Mouse (Mus musculus) forebrain, embryonic 11.5 days (tissue): ENCODE measurements around the gene Stag3. TPM values are rescaled to one million over a fixed set of nuclear protein-coding genes. Genes with fewer than 3 reads are reported as not detected.

ENCODE experiments used
- ATAC-seq: fragments of 200-750 bp; cut with Nextera tagmentation; replicated peaks from 2 replicates; pipeline ENCODE4 v1.8.0; 2017; ENCODE audit warnings: moderate TSS enrichment; ENCODE audit not compliant: low FRiP score
- DNase-seq: peaks from one replicate; pipeline ENCODE4 v3.0.0-alpha.2; 2017; ENCODE audit warnings: low spot score
- H3K27ac ChIP-seq: fragments of 300-500 bp; sonication (generic); 2 replicates; pipeline ENCODE4 v1.5.1; 2014; ENCODE audit warnings: low read depth, low read length
- H3K27me3 ChIP-seq: fragments of 300-500 bp; sonication (generic); 2 replicates; pipeline ENCODE4 v1.6.1; 2014; ENCODE audit warnings: mild to moderate bottlenecking, low read length, mixed read lengths; ENCODE audit not compliant: control insufficient read depth, insufficient read depth
- H3K36me3 ChIP-seq: fragments of 300-500 bp; sonication (generic); 2 replicates; pipeline ENCODE4 v1.6.1; 2014; ENCODE audit warnings: mild to moderate bottlenecking, low read length, moderate library complexity, mixed read lengths; ENCODE audit not compliant: control insufficient read depth, insufficient read depth
- H3K4me1 ChIP-seq: fragments of 300-500 bp; sonication (generic); replicated peaks from 2 replicates; pipeline ENCODE4 v1.6.1; 2014; ENCODE audit warnings: low read length, mixed read lengths; ENCODE audit not compliant: control insufficient read depth, insufficient read depth
- H3K4me2 ChIP-seq: fragments of 300-500 bp; sonication (generic); 2 replicates; pipeline ENCODE4 v1.6.1; 2014; ENCODE audit warnings: low read depth, mild to moderate bottlenecking, low read length, moderate library complexity, mixed read lengths; ENCODE audit not compliant: severe bottlenecking
- H3K4me3 ChIP-seq: fragments of 300-500 bp; sonication (generic); 2 replicates; pipeline ENCODE4 v1.5.1; 2014; ENCODE audit warnings: low read depth, low read length
- H3K9ac ChIP-seq: fragments of 300-500 bp; sonication (generic); 2 replicates; pipeline ENCODE4 v1.6.1; 2014; ENCODE audit warnings: low read length
- H3K9me3 ChIP-seq: fragments of 300-500 bp; sonication (generic); 2 replicates; pipeline ENCODE4 v1.6.1; 2016; ENCODE audit warnings: low read length, mixed read lengths; ENCODE audit not compliant: control insufficient read depth
- WGBS: fragments of 180-500 bp; shearing (Covaris S2); extraction: QIAGEN DNeasy Blood & Tissue Kit; methylation state at CpG from one replicate; pipeline ENCODE4 v1.1.7; 2014; 5-methylcytosine and 5-hydroxymethylcytosine counted together
- polyA plus RNA-seq: library from polyadenylated mRNA; unstranded; fragments of >200 nt; fragmentation: Nextera tagmentation; extraction: Ambion mirVana; gene quantifications from 2 replicates; pipeline ENCODE4 v1.2.1, GENCODE M21; 2014

Stag3 gene
- polyA plus RNA-seq, 1 experiment from 2014 or later, result 5.4 TPM

DNA sequence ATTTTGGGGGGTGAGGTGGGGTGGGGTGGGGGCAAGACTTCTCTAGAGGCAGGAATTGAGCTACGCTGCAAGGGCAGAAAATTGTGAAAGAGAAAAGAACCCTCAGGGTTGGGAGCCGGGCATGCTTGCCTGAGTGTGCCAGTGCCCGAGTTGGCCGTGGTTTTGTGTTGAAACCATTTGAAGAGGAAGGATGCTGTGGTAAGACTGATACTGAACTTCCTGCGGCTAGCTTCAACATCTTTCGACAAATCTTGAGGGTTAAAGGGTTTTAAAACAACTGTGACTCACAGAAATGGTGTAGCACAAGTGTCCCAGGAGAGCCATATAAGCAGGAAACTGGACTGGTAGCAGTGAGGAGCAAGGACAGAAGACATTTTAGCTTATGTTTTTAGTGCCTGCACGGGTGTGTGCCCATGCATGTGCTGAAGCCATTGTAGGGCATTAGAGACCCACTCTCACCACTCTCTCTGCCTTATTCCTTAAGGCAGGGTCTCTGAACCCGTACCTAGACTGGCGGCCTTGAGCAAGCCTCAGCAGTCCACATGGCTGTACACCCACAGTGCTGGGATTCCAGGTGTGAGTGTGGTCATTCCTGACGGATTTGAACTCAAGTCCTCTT, 23.0 kb upstream of the Stag3 start:
- Histone ChIP-seq H3K36me3 (peaks cover 4% of the 10 kb centered on the region; the same call in 1 of the 2 replicates), H3K4me3 (no peak overlapping the region), H3K4me1 (peaks cover 3% of the 10 kb centered on the region), H3K27me3 (no peaks in the 10 kb centered on the region), H3K9me3 (no peaks in the 10 kb centered on the region), H3K4me2 (no peak overlapping the region), H3K9ac (no peak overlapping the region), H3K27ac (no peak overlapping the region)
- ATAC-seq (no peak), DNase-seq (no peak)
- 89% methylated on average over 10 of the region's 10 CpGs for WGBS

DNA sequence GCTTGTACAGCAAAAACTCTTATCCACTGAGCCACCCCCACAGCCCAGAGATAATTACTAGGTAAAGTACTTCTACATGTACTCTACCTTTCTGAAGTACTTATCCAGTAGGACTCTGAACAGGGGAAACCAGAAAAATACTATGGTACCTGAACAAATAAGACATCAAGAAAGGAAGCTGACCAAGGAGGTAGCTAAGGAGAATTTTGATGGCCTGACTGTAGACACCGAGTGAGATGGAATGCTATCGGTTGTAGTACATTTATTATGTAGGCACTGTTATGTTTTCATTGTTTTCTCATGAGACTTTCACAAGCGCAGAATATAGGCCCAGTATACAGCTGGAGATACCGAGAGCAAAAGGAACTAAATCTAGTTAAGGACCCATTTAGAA, 22.5 kb upstream of the Stag3 start:
- Histone ChIP-seq H3K4me3 (no peak overlapping the region), H3K4me1 (peaks cover 3% of the 10 kb centered on the region), H3K36me3 (peaks cover 4% of the 10 kb centered on the region; the same call in 1 of the 2 replicates), H3K27ac (no peak overlapping the region), H3K4me2 (no peak overlapping the region), H3K9me3 (no peaks in the 10 kb centered on the region), H3K27me3 (no peaks in the 10 kb centered on the region), H3K9ac (no peak overlapping the region)
- no peak for ATAC-seq
- WGBS, result 94% methylated on average over 4 of the region's 4 CpGs
- no peak for DNase-seq

DNA sequence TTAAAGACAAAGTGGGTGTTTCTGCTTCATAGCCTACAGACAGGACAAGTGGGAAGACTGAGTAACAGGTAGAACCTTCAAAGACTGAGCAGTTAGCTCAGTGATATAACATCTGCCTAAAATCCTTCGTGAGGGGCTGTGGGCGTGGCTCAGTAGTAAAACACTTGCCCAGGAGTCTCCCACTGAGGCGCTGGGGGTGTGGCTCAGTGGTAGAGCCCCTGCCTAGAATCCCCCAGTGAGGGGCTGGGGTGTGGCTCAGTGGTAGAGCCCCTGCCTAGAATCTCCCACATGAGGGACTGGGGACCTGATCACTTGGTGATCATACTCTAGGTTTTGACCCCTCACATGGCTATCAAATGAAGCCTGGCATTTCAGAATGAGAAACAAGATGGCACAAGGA, 22.0 kb upstream of the Stag3 start:
- WGBS, result 84% methylated on average over 3 of the region's 3 CpGs
- no peaks in the 10 kb centered on the region for H3K9me3 ChIP-seq
- H3K27me3 ChIP-seq, result no peaks in the 10 kb centered on the region
- H3K36me3 ChIP-seq, result peaks cover 4% of the 10 kb centered on the region; the same call in 1 of the 2 replicates
- DNase-seq (no peak), ATAC-seq (no peak)
- H3K4me2 ChIP-seq, result no peak overlapping the region
- peaks cover 7% of the 10 kb centered on the region for H3K4me1 ChIP-seq
- H3K27ac ChIP-seq, result no peak overlapping the region
- H3K4me3 ChIP-seq, result no peak overlapping the region
- H3K9ac ChIP-seq, result no peak overlapping the region

DNA sequence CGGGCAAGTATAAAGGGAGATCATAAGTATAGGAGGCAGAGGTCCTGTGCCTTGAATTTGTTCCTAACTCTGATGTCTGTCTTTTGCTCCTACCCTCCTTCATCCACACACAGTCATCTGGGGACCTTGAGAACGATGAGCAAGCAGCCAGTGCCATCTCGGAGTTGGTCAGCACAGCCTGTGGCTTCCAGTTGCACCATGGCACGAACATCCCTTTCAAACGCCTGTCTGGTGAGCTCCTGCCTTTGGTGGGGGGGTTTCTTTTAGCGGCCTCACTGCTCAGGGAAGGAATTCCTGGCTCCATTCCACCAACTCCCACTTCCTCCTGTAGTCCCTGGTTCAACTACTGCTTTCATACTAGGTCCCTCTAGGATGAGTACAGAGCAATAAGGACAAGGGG, 21.5 kb upstream of the Stag3 start:
- Histone ChIP-seq H3K4me2 (no peak overlapping the region), H3K4me3 (no peak overlapping the region), H3K4me1 (peaks cover 9% of the 10 kb centered on the region), H3K36me3 (peaks cover 4% of the 10 kb centered on the region; the same call in 1 of the 2 replicates), H3K9me3 (no peaks in the 10 kb centered on the region), H3K27ac (no peak overlapping the region), H3K27me3 (no peaks in the 10 kb centered on the region), H3K9ac (no peak overlapping the region)
- WGBS, result 93% methylated on average over 6 of the region's 6 CpGs
- no peak for DNase-seq
- ATAC-seq, result no peak

DNA sequence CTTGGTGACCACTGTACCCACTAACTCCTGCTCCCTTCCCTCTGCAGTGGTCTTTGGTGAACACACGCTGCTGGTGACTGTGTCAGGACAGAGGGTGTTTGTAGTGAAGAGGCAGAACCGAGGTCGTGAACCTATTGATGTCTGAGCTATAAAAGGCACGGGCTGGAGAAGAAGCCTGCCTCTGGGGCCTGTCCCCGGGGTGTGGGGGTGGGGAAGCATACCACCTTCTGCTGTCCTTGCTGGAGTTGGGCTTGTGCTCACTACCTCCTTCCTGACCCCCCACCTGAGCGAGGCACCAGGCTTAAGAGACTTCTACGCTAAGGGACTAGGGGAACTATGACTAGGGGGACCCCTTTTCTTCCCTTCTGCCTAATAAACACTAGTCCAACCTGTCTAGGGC, 21.0 kb upstream of the Stag3 start:
- Histone ChIP-seq H3K9me3 (no peaks in the 10 kb centered on the region), H3K9ac (no peak overlapping the region), H3K27ac (no peak overlapping the region), H3K27me3 (no peaks in the 10 kb centered on the region), H3K4me1 (peaks cover 9% of the 10 kb centered on the region), H3K4me3 (no peak overlapping the region), H3K36me3 (peaks cover 4% of the 10 kb centered on the region; the same call in 1 of the 2 replicates), H3K4me2 (no peak overlapping the region)
- 75% methylated on average over 7 of the region's 7 CpGs for WGBS
- ATAC-seq (no peak), DNase-seq (no peak)

DNA sequence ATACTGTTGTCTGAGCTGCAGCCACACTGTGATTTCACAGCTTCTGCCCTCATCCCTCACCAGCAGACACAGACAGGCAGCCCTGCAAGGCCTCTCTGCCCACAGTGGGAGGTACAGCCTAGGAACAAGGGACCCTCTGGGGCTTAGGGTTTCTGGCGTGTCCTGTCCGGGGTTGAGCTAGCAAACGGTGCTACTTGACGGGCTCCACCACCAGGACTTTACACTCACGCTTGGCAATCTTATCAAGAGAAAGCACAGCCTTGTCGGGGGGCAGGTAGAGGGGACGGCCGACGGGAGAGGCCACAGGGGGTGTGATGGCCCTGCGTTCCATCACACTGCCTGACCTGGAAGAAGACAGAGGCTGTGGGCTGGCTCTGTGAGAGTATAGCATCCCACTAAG, 20.0 kb upstream of the Stag3 start:
- WGBS, result 90% methylated on average over 10 of the region's 10 CpGs
- Histone ChIP-seq H3K27ac (no peak overlapping the region), H3K27me3 (no peaks in the 10 kb centered on the region), H3K9ac (no peak overlapping the region), H3K4me3 (no peak overlapping the region), H3K4me1 (peaks cover 9% of the 10 kb centered on the region), H3K4me2 (no peak overlapping the region), H3K9me3 (no peaks in the 10 kb centered on the region), H3K36me3 (peaks cover 4% of the 10 kb centered on the region; the same call in 1 of the 2 replicates)
- DNase-seq (no peak), ATAC-seq (no peak)

DNA sequence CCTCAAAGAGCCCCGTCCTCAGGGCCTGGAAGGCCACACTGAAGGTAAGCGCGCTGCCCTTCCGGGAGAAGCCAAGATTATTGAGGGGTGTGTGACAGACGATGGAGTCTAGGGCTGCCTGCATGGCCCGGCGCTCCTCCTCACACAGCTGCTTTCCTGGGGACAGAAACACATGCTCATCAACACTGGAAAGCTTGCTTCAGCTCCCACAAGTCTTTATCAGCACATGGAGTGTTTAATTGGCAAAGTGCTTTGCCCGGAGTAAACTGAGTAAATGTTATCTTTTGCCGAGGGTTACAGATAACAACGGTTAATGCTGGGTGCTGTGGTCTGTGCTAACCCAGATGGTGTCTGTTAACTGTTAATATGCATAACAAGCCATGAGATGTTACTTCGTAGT, 19.2 kb upstream of the Stag3 start:
- H3K9ac ChIP-seq, result no peak overlapping the region
- ATAC-seq, result no peak
- H3K36me3 ChIP-seq, result peaks cover 4% of the 10 kb centered on the region; the same call in 1 of the 2 replicates
- no peak overlapping the region for H3K27ac ChIP-seq
- no peaks in the 10 kb centered on the region for H3K27me3 ChIP-seq
- H3K4me2 ChIP-seq, result no peak overlapping the region
- no peaks in the 10 kb centered on the region for H3K9me3 ChIP-seq
- 92% methylated on average over 11 of the region's 11 CpGs for whole genome bisulfite sequencing
- peaks cover 9% of the 10 kb centered on the region for H3K4me1 ChIP-seq
- no peak overlapping the region for H3K4me3 ChIP-seq
- no peak for DNase-seq

DNA sequence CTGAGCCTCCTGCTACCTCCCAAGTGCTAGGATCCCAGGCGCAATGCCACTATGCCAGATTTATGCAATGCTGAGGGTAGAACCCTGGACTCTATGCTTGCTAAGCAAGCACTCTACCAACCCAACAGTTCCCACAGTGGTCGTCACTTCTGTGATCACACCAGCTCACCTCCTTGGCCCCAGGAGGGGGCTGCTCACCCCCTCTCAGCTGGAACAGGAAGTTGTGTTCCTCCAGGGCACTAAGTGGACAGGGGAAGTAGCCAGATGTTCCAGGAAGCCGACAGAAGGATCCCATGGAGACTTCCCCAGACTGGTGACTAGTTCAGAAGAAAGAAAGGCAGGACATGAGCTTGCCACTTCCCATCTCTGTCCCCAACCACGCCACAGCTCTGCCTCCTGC, 18.0 kb upstream of the Stag3 start:
- Histone ChIP-seq H3K4me2 (no peak overlapping the region), H3K9ac (no peak overlapping the region), H3K4me3 (no peak overlapping the region), H3K27me3 (no peaks in the 10 kb centered on the region), H3K27ac (no peak overlapping the region), H3K4me1 (peaks cover 5% of the 10 kb centered on the region; the same call in 1 of the 2 replicates), H3K36me3 (peaks cover 4% of the 10 kb centered on the region; the same call in 1 of the 2 replicates), H3K9me3 (no peaks in the 10 kb centered on the region)
- ATAC-seq (no peak), DNase-seq (no peak)
- 89% methylated on average over 4 of the region's 4 CpGs for WGBS
